Mouse (Mus musculus) midbrain, embryonic 13.5 days (tissue): ENCODE results near the gene Ash1l. TPM values are rescaled to one million over a fixed set of nuclear protein-coding genes. Genes with fewer than 3 reads are reported as not detected.

Experiments
- ATAC-seq: fragments of 200-750 bp; cut with Nextera tagmentation; 2 replicates; pipeline ENCODE4 v1.8.0; 2017; ENCODE audit warnings: mild to moderate bottlenecking, moderate TSS enrichment, moderate library complexity
- H3K27ac ChIP-seq: fragments of 300-500 bp; sonication (generic); 2 replicates; pipeline ENCODE4 v1.5.1; 2015; ENCODE audit warnings: inconsistent platforms, mild to moderate bottlenecking, moderate library complexity
- H3K27me3 ChIP-seq: fragments of 300-500 bp; sonication (generic); 2 replicates; pipeline ENCODE4 v1.6.1; 2015; ENCODE audit warnings: mild to moderate bottlenecking, inconsistent platforms
- H3K36me3 ChIP-seq: fragments of 300-500 bp; sonication (generic); 2 replicates; pipeline ENCODE4 v1.6.1; 2015; ENCODE audit warnings: mild to moderate bottlenecking, inconsistent platforms
- H3K4me1 ChIP-seq: fragments of 300-500 bp; sonication (generic); replicated peaks from 2 replicates; pipeline ENCODE4 v1.6.1; 2015; ENCODE audit warnings: inconsistent platforms
- H3K4me2 ChIP-seq: fragments of 300-500 bp; sonication (generic); replicated peaks from 2 replicates; pipeline ENCODE4 v1.6.1; 2015; ENCODE audit warnings: moderate library complexity, mild to moderate bottlenecking, inconsistent platforms
- H3K4me3 ChIP-seq: fragments of 300-500 bp; sonication (generic); replicated peaks from 2 replicates; pipeline ENCODE4 v1.5.1; 2015; ENCODE audit warnings: mild to moderate bottlenecking, inconsistent platforms
- H3K9ac ChIP-seq: fragments of 300-500 bp; sonication (generic); replicated peaks from 2 replicates; pipeline ENCODE4 v1.6.1; 2015; ENCODE audit warnings: mild to moderate bottlenecking, inconsistent platforms
- H3K9me3 ChIP-seq: fragments of 300-500 bp; sonication (generic); 2 replicates; pipeline ENCODE4 v1.6.1; 2016; ENCODE audit warnings: mild to moderate bottlenecking, inconsistent platforms
- WGBS: fragments of 180-500 bp; shearing (Covaris S2); methylation state at CpG from one replicate; pipeline ENCODE4 v1.1.7; 2015; 5-methylcytosine and 5-hydroxymethylcytosine counted together
- polyA plus RNA-seq: library from polyadenylated mRNA; unstranded; fragments of >200 nt; fragmentation: Nextera tagmentation; extraction: Ambion mirVana; gene quantifications from 2 replicates; pipeline ENCODE4 v1.2.1, GENCODE M21; 2015

Ash1l gene
- polyA plus RNA-seq, 1 experiment from 2014 or later, result 22.2 TPM

DNA sequence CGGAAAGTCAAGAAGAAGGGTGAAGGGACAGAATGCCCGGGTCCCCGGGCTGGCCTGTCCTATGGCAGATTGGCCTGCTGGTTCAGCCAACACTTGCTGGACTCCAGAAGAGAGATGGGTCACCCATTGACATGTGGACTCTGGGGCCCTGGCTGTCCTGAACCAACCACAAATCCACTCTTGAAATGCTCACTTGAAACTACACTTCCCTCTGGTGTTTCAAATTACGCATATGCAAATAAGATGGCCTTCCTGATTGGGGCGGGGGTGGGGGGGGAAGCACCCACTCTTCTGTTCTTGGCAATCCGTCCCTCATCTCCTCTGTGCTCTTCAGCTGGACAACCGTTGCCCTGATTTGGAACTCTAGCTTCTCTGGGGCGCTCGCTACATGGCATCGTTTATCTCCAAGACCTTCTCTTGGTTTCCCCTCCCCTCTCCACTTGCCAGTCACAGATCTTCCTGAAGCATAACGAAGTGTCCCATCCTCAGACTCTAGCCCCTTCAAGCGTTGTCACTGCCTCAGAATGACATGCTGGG is 134.3 kb downstream of the Ash1l start:
- Histone ChIP-seq H3K27me3 (peaks cover 19% of the 10 kb centered on the region), H3K27ac (no peak overlapping the region), H3K4me3 (no peak overlapping the region), H3K4me2 (no peak overlapping the region), H3K9me3 (no peaks in the 10 kb centered on the region), H3K9ac (no peak overlapping the region), H3K4me1 (peaks cover 19% of the 10 kb centered on the region), H3K36me3 (peaks cover 65% of the 10 kb centered on the region)
- ATAC-seq, result no peak
- WGBS, result 86% methylated on average over 12 of the region's 12 CpGs

DNA sequence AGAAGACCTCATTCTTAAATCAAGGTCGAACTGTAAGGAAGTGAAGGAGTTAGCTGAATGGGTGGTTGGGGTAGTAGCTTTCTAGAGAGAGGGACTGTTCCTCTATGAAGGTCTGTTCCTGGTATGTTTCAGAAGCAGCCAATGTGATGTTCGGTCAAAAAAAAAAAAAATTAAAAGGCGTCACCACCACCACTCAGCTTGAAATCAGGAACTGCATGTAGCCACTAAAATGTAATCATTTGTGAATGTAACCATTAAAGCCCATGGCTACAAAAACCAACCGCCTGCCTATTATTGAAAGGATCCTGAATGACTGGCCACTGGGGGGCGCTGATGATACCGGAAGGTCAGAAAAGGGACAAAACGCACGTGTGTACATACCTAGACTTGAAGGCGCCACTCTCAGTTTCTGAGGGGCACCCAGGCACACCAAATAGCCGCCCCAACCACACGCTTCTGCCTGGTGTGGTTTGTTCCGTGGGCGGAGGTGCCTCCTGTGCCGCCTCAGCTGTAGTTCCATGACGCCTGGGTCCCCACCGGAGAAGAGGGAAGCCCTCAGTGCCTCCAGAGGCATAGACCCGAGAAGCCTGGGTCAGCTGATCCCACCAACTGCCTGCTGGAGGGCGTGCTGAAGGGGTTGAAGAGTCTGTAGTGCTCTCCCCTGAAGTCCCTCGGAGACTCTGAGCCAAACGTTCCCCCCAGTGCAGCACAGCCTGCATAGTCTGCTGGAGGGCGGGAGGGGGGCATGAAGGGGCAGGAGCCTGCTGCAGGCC is 137.1 kb downstream of the Ash1l start:
- H3K36me3 ChIP-seq, result peaks cover 53% of the 10 kb centered on the region
- peaks cover 39% of the 10 kb centered on the region for H3K4me1 ChIP-seq
- no peak overlapping the region for H3K4me3 ChIP-seq
- no peak overlapping the region for H3K9ac ChIP-seq
- ATAC-seq, result no peak
- H3K9me3 ChIP-seq, result no peaks in the 10 kb centered on the region
- H3K27me3 ChIP-seq, result peaks cover 25% of the 10 kb centered on the region
- H3K27ac ChIP-seq, result no peak overlapping the region
- H3K4me2 ChIP-seq, result no peak overlapping the region; the same call in 1 of the 2 replicates
- WGBS, result 35% methylated on average over 21 of the region's 21 CpGs

DNA sequence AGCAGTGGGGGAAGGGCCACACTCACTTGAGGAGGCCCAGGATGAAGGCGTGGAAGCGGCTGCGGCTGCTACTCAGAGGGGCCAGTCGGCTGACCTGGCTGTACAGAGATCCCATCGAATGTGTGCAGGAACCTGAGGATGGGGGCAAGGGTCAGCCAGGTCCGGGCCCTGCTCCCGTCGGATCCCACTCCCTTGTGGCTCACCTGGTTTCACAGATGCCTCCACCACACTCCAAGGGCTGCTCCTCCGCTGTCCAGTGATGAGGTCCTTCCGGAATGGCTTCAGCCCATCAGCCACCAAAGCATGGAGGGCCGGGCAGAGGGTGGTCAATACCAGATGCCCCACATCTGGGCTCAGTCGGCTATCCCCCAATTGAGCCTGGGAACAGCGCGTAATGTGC is 138.6 kb downstream of the Ash1l start:
- 66% methylated on average over 14 of the region's 14 CpGs for WGBS
- peaks cover 49% of the 10 kb centered on the region for H3K36me3 ChIP-seq
- H3K9me3 ChIP-seq, result no peaks in the 10 kb centered on the region
- peak overlapping the region; percentile 94 for H3K4me2 ChIP-seq
- ATAC-seq, result no peak
- H3K4me1 ChIP-seq, result peaks cover 41% of the 10 kb centered on the region
- H3K27me3 ChIP-seq, result peaks cover 25% of the 10 kb centered on the region
- peak overlapping the region; percentile 74 for H3K4me3 ChIP-seq
- peak overlapping the region; percentile 83; the same call in 1 of the 2 replicates for H3K9ac ChIP-seq
- no peak overlapping the region for H3K27ac ChIP-seq

DNA sequence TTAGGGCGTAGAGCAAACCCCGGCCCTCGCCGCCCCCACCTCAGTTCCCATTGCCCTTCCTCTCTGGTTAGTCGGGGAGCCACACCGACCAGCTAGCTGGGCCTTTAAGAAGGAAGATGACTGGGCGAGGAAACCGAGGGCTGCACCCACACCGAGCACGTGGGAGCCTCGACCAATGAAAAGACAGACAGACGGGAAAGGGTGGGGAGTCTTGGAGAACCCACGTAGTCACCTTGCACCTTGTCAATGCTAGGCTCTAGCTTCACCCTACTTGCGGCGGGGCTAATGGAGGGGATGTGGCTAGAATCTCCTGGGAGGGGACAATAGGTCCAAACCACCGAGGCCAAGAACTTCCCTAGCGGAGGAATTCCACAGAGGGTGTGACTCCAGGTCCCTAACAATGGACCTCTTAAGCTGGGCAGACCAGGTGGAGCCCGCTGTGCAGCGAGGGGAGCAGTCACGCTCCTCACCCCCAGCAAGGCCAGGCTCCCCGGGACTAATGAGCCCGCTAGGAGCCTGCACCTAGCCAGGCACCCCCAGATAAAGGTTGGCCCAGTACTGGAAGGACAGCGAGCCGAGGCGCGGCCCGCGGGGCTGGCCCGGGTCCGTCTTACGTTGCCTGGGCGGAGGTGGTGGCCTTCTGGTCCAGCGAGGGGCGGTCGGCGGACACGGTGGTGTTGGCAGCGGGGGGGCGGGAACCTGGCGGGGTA is 139.6 kb downstream of the Ash1l start:
- H3K36me3 ChIP-seq, result peaks cover 48% of the 10 kb centered on the region
- peak overlapping the region; percentile 74 for H3K4me3 ChIP-seq
- H3K4me2 ChIP-seq, result peak overlapping the region; percentile 94
- WGBS, result 2% methylated on average over 40 of the region's 40 CpGs
- H3K9me3 ChIP-seq, result no peaks in the 10 kb centered on the region
- peak overlapping the region; percentile 83 for H3K9ac ChIP-seq
- peaks cover 41% of the 10 kb centered on the region for H3K4me1 ChIP-seq
- ATAC-seq, result peak; percentile 67
- peak overlapping the region; percentile 81 for H3K27ac ChIP-seq
- H3K27me3 ChIP-seq, result peaks cover 25% of the 10 kb centered on the region

DNA sequence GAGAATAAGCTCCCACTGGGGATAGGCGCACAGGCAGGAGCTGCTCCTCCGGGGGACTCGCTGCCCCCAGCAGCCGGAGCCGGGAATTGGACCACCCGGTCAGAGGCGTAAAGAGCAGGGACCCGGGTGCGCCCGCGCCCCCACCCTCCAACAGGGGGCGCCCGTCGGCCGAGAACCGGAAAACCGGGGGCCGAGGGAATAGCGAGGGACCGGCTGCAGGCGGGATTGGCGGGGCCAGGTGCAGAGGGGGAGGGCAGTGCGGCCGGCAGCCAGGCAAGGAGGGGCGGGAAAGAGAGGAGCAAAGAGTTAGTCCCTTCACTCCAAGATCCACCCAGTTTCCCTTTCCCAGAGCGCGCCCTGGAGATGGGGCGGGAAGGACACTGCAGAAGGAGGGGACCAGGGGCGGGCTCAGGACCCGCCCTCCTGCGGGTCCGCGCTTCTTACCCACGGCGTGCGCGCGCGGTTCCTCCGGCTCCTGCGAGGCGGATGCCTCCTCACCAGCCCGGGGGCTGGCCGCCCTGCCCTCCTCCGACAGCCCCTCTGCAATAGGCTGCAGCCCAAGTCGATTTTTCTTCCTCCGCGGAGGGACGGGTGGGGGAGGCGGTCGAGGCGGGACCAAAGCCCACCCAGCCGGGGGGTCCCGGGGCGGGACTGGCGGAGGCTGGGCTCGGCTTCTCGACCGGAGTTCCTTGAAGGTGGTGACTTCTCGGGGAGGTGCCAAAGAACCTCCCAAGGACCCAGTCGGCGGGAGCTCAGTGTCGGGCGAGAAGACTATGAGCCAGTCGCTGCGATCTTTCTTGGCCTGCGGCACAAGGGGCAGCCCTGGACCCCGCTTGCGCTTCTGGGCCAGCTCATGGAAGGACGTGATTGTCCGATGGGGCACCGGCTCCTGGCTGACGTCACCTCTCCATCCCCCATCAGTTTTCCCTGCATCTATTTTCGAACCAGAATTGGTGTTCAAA is 140.6 kb downstream of the Ash1l start:
- H3K9ac ChIP-seq, result peak overlapping the region; percentile 83
- peak; percentile 51 for ATAC-seq
- under 1% methylated on average over 69 of the region's 74 CpGs for WGBS
- peaks cover 53% of the 10 kb centered on the region for H3K36me3 ChIP-seq
- no peaks in the 10 kb centered on the region for H3K9me3 ChIP-seq
- H3K4me1 ChIP-seq, result peaks cover 41% of the 10 kb centered on the region
- H3K4me3 ChIP-seq, result peak overlapping the region; percentile 74
- H3K27ac ChIP-seq, result peak overlapping the region; percentile 81
- H3K27me3 ChIP-seq, result peaks cover 25% of the 10 kb centered on the region
- peak overlapping the region; percentile 94 for H3K4me2 ChIP-seq

DNA sequence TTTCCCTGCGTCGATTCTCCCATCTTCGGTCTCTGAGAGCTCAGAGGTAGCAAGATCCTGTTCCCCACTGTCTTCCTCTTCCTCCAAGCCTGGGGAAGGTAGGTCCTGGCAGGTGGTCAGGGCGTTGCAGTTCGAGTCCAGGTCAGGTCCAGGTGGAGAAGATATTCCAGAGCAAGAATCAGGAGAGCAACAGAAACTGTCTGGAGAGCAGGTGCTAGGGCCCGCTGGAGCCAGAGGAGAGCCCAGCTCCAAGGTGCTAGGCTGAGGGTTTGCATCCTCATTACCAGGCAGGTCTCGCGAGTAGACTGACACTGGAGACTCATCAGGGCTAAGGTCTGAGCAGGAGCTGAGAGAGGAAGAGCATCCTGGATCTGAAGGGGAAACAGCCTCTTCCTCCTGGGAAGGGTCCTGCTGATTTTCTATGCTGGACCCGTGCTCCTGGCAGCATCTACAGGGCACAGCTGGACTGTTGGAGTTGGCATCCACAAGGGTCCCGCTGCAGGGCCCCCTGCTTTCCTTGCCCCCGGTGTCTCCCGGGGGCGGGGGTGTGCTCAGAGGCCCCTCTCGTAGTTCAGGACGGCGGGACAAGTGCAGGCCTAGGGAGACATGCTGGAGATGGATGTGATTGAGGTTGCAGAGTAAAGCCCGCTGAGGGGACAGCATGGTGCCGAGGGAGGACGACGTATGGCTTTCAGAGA is 141.5 kb downstream of the Ash1l start:
- H3K4me1 ChIP-seq, result peaks cover 41% of the 10 kb centered on the region

DNA sequence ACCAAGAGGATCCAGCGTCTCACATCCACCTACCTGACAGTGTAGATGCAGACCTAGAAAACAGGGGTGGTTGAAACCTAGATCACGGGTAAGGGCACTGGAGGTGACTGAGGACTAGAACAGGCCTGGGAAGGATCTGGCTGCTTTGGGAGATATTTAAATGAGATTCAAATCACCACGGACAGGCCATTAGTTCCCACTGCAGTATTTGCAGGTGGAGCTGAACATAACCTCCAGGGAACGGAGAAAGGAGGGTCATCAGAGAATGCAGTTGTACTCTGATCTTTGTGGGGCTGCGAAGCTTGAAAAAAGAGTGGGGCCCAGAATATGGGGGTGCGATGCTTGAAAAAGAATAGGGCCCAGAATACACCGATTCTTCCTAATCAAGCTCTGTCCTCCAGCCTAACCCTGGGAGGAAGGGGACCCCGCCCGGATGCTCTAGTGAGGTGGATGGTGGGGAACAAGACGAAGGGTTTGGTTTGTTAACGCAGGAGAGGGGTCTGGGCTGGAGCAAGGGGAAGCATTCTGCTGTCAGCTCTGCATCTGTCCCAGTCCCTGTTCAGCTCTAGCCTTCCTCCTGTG is 142.2 kb downstream of the Ash1l start:
- peaks cover 54% of the 10 kb centered on the region for H3K36me3 ChIP-seq
- H3K4me1 ChIP-seq, result peaks cover 36% of the 10 kb centered on the region
- peak overlapping the region; percentile 81 for H3K27ac ChIP-seq
- H3K4me3 ChIP-seq, result peak overlapping the region; percentile 74
- H3K9me3 ChIP-seq, result no peaks in the 10 kb centered on the region
- WGBS, result 14% methylated on average over 11 of the region's 11 CpGs
- H3K4me2 ChIP-seq, result peak overlapping the region; percentile 94
- H3K9ac ChIP-seq, result peak overlapping the region; percentile 83
- peak; percentile 46 for ATAC-seq
- peaks cover 25% of the 10 kb centered on the region for H3K27me3 ChIP-seq

More for the DNA sequence above, 141.5 kb downstream of the Ash1l start:
- H3K9ac ChIP-seq, result peak overlapping the region; percentile 83
- no peaks in the 10 kb centered on the region for H3K9me3 ChIP-seq
- ATAC-seq, result no peak
- peaks cover 25% of the 10 kb centered on the region for H3K27me3 ChIP-seq
- peak overlapping the region; percentile 81 for H3K27ac ChIP-seq
- peak overlapping the region; percentile 74 for H3K4me3 ChIP-seq
- WGBS, result 8% methylated on average over 20 of the region's 20 CpGs
- peak overlapping the region; percentile 94 for H3K4me2 ChIP-seq
- H3K36me3 ChIP-seq, result peaks cover 54% of the 10 kb centered on the region

DNA sequence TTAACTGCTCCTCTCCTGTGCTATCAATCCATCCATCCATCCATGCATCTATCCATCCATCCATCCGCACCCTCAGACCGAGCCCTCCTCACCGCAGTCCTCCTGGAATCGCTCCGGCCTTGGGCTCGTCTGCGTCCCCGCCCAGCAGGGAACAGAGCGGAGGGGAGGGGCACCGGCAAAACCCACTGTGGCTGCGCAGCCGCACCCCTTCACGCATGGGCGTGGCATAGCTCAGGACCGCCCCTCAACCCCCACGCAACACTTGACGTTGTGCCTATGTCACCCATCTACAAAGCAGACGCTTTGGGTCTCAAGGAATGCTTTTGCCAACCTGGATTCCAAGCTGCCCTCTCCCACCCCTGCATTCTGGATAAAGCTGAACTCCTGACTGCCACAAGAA is 142.8 kb downstream of the Ash1l start, which contains the start of gene Rusc1:
Rusc1 (minus strand) TSS at position 137 of the 400 bp plus-strand sequence.
- peak within 1 kb of the TSS; percentile 83 for H3K9ac ChIP-seq
- peak within 1 kb of the TSS; percentile 74 for H3K4me3 ChIP-seq
- WGBS, result 2% methylated on average over 18 of the region's 18 CpGs
- peaks cover 54% of the 10 kb centered on the region for H3K36me3 ChIP-seq
- no peaks in the 10 kb centered on the region for H3K9me3 ChIP-seq
- H3K27ac ChIP-seq, result peak within 1 kb of the TSS; percentile 81
- H3K4me1 ChIP-seq, result peaks cover 32% of the 10 kb centered on the region
- peak within 1 kb of the TSS; percentile 94 for H3K4me2 ChIP-seq
- peak; percentile 83 for ATAC-seq
- peaks cover 20% of the 10 kb centered on the region for H3K27me3 ChIP-seq

DNA sequence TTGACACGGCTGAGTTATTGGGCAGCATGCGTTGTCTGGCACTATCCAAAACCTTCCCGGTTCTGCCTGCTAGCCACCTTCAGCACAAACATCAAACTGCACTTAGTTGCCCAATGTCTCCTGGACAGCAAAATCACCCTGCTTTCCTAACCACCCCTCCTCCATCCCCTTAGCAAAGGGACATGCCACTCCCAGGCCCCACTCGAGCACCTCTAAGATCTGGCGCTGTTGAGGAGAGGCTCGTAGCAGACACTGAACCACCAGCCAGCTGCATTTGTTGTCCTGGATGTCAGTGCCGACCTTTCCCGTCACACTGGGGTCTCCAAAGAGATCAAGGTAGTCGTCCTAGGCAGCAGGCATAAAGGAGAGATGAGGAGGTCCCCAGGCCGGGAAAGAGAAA is 143.6 kb downstream of the Ash1l start:
- no peak overlapping the region for H3K4me2 ChIP-seq
- H3K4me1 ChIP-seq, result peaks cover 30% of the 10 kb centered on the region
- H3K9ac ChIP-seq, result no peak overlapping the region
- H3K27me3 ChIP-seq, result peaks cover 11% of the 10 kb centered on the region
- WGBS, result 84% methylated on average over 10 of the region's 10 CpGs
- no peak overlapping the region for H3K4me3 ChIP-seq
- no peak for ATAC-seq
- H3K9me3 ChIP-seq, result no peaks in the 10 kb centered on the region
- H3K27ac ChIP-seq, result 0 out of 2 replicates have a peak overlapping the region, but pooled peaks have one; percentile 81
- peaks cover 54% of the 10 kb centered on the region for H3K36me3 ChIP-seq

DNA sequence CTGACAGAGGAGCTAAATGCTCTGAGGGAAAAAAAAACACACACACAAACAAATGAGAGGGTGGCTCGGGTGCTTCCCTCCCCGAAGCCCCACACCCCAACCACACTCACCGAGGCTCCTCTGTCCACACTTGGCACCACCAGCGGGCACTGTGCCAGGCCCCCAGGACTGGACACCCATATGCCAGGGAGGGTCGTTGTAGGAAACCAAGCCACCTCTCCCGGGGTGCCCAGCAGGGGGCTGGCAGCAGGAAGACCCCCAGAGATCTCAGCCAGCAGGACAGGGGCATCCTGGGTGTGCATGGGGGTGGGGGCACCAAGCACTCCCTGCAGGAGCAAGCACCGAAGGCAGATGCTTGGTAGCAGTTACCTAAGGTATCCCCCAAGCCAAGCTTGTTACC is 150.4 kb downstream of the Ash1l start, which contains the start of gene Gm43738:
Gm43738 (minus strand) TSS at position 289 of the 400 bp plus-strand sequence.
- no peak for ATAC-seq
- H3K4me1 ChIP-seq, result peaks cover 33% of the 10 kb centered on the region
- H3K36me3 ChIP-seq, result peaks cover 40% of the 10 kb centered on the region
- H3K4me2 ChIP-seq, result peak within 1 kb of the TSS; percentile 86
- H3K9ac ChIP-seq, result peak within 1 kb of the TSS; percentile 82
- 50% methylated on average over 7 of the region's 7 CpGs for WGBS
- no peaks in the 10 kb centered on the region for H3K9me3 ChIP-seq
- H3K27ac ChIP-seq, result peak within 1 kb of the TSS; percentile 73
- H3K4me3 ChIP-seq, result peak within 1 kb of the TSS; percentile 74
- H3K27me3 ChIP-seq, result no peaks in the 10 kb centered on the region
